Mouse (Mus musculus) left cerebral cortex, adult 18-20 months (tissue): ENCODE measurements around the gene Nfe2l2. TPM values are rescaled to one million over a fixed set of nuclear protein-coding genes. Genes with fewer than 3 reads are reported as not detected.

Source experiments
- DNase-seq, 2 experiments: peaks; one replicate each; pipeline ENCODE4 v3.0.0; 2021 to 2022; ENCODE audit warnings: low spot score in 2 of 2, mixed read lengths in 1 of 2
- total RNA-seq, 2 experiments: library from RNA; stranded (reverse); gene quantifications; 2 replicates each; pipeline ENCODE4 v1.2.3; 2021

Gene Nfe2l2
- total RNA-seq, 2 experiments from 2014 or later = 14.7 TPM

DNA sequence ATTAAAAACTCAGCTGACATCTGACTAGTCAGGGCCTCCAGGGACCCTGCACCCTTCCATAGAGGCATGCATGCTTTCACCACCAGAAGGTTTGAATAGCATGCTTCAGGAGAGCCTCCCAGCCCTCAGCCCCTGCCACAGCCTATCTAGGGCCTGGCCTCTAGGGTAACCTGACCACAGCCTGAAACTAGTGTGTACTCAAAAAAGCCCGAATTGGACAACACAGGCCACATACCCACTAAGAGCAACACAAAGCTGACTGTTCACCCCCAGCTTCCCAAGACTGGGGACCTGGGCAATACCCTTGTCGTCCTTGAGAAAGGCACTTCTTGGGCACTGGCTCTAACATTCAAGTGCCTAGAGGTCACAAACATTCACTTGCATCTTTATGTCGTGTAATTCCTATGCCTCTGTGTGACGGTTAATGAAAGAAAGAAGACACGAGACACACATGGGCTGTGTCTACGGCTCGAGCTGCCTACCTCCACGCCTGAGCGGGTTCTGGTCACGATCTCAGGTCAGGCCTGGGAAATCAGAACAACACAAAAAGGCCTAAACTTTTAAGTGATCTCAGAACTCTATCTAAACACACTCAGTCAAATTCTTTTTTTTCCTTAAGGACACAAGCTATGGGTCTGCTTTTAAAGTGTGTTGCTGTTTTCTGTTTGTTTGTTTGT, 14.8 kb downstream of the Nfe2l2 start:
- no peak for DNase-seq

DNA sequence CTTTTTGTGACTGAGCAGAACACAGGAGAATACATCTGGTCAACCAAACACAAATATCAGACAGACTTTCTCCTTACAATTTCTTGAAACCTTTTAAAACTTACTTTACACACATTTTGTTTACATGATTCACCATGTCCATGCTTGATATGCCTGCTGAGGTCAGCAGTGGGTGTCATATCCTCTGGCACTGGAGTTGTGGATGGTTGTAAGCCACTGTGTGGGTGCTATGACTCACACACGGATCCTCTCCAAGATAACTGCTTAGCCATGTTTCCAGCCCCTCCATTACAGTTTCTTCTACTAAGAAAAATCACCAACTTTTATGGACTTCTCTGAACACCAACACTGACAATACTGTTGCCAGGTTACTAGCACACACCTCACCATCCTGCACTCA, 15.5 kb downstream of the Nfe2l2 start:
- DNase-seq = no peak

DNA sequence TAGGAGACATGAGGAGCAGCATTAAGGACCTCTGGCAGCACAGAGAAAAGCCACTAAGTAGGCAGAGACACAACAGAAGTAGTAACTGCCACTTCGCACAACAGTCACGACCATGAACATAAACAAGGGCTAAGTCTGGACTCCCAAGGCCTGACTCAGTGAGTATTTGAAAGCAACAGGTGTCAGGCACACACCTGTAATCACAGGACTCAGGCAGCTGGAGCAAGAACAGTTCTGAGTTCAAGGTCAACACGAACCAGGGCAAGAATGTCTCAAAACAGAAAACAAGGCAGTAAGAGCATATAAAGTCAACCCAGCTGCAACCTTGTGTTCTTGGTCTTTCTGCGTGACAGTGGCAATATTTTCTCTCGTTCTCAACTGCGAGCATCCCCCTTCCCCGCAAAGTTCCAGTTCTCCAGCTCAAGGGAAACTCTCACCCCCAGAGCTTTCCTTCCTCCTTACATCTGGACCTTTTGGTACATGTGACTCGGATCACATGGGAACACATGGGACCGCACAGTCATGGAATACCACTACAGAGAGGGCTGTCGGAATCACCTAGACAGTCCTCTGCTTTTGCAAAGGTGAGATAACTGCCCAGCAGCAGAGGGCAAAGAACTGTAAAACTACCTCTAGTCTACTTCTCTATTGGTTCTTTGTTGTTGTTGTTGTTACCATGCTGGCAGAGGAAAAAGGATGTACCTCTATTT, 17.2 kb downstream of the Nfe2l2 start:
- no peak for DNase-seq

DNA sequence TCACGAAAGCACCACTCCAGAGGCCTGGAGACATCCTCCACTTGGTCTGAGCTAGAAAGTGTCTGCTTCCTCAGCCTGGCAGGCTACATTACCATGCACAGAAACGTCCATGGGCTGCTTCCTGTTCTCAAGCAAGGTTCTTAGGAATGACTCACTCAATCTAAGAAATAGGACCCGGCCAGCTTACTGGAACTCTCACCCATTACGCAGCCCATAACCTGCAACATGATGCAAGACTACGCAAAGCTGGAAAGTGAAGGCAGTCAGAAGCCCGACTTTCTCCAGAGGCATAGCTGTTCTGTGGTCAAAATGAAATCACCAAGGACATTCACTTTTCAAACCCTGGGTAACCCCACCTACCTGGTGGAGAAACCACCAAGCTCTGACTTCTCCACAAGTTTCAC, 19.0 kb downstream of the Nfe2l2 start:
- no peak for DNase-seq

GRCm38 (mm10) chr2:75684526-75684925, 19.9 kb downstream of the Nfe2l2 start:
- no peak for DNase-seq

DNA sequence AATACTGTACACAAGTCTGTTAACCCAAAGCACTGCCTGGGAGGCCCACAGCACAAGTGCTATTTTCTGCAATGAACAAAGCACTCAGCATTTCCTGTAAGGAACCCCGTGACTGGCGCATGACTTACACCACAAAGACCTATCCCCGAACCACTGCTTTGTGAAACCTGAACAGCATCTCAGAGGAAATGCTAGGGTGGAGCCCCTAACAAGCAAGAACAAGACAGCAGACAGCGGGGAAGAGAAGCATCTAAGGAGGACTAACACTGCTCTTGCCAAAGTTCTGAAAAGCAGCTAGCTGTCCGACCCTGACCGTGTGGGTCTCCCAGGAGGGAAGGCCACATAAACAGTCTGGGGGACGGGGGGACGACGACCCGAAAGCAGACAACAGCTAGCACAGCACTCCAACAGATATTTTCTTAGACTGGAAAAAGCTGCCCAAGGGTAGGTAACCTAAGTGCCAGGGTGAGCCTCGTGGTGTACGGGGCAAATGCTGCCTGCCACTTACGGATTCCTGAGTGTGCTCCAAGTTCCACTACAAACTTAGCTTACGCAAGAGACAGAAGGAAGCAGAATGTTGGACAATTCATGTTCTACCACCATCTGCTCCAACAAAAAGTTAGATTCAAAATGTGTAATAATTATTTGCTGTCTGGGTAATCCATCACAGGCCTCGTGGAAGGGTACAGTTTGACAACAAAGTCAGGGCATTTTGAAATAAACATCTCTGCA, 21.3 kb downstream of the Nfe2l2 start:
- no peak for DNase-seq

DNA sequence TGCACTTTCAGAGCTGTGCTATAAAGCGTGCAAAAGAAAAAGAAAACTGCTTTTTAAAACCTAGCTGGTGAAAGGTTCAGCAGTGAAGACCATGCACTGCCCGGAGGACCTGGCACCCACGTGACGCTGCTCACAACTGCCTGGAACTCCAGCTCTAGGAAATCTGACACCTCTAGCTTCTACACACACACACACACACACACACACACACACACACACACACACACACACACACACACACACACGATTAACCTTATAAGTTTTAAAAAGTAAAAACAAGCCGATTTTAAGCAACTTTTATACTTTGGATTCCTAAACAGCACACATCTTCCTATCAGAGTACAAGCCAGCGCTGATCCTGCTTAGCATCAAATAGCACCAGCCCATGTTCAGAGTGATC, 23.0 kb downstream of the Nfe2l2 start:
- no peak for DNase-seq

DNA sequence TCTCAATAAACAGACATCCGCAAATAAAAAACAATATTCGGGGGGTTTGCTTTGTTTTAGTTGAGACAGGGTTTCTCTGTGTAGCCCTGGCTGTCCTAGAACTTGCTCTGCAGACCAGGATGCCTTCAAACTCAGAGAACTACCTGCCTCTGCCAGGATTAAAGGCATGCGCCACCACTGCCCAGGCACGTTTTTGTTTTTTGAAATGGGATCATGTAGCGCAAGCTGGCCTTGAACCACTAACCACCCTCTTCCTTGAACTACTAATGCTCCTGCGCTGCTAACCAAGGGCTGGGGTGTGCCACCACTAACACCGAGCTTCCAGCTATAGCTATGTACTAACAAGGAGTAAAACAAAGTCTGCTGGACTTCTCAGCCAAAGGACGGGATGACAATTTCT, 24.5 kb downstream of the Nfe2l2 start:
- DNase-seq = no peak

- no peak for DNase-seq
Measured at GRCm38 (mm10) chr2:75676567-75676966, 27.9 kb downstream of the Nfe2l2 start.

DNA sequence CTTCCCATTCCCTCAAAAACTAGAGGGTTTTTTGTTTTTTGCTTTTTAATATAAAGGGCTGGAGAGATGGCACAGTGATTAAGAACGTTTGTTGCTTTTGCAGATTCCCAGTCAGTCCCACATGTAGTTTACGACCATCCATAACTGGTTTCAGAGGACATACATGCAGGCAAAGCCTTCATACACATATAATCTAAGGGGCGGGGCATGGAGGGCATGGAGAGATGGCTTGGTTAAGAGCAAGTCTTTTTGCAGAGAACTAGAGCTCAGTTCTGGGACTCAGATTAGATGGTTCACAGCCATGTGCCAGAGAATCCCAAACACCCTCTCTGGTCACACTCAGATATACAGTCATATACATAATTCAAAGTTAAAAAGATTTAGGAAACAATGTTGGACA, 31.9 kb downstream of the Nfe2l2 start:
- no peak for DNase-seq

DNA sequence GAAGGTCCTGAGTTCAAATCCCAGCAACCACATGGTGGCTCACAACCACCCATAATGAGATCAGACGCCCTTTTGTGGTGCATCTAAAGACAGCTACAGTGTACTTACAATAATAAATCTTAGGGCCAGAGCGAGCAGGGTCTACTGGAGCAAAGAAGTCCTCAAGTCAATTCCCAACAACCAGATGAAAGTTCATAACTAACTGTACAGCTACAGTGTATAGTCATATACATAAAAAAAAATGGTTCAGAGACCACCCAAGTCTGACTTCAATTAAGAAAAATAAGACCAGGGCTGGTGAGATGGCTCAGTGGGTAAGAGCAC, 33.1 kb downstream of the Nfe2l2 start:
- no peak for DNase-seq

GRCm38 (mm10) chr2:75670446-75671336, 33.8 kb downstream of the Nfe2l2 start:
- DNase-seq = no peak

DNA sequence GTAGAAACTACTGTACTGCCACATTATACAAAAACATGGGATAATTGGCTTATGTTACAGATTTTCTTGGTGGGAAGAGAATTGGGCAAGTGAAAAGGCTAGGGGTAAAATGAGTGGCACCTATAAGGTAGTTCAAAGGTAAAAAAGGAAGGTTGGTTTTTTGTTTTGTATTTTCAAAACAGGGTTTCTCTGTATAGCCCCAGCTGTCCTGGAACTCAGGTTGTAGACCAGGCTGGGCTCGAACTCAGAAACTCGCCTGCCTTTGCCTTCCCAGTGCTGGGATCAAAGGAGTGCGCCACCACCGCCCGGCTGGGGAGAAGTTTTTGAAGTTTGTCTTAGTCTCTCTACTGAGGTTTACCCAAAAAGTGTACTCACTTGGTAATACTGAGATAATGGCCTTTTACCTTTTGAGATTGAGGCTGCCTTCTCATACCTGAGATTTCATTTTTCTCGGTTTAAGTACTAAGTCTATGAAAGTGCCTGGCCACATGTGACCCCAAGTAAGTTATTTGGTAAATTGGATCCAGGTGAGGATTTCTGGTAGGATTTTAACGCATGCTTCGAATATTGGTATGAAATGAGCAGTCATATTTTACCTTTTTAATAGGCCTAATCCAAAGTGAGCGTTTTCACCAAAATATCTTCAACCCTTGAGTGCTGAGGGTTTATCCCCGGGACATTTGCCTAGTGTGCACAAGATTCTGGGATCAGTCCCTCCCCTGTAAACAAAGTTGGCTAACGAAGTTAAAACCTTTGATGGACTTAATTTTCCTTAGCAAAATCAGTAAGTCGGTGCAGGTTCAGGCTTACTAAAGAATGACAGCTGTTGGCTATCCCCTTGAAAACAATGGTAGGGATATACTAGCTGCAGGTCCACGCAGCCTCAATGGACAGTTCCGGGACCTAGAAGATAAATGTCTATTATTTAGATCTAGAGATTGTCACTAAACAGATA, 34.7 kb downstream of the Nfe2l2 start:
- no peak for DNase-seq

DNA sequence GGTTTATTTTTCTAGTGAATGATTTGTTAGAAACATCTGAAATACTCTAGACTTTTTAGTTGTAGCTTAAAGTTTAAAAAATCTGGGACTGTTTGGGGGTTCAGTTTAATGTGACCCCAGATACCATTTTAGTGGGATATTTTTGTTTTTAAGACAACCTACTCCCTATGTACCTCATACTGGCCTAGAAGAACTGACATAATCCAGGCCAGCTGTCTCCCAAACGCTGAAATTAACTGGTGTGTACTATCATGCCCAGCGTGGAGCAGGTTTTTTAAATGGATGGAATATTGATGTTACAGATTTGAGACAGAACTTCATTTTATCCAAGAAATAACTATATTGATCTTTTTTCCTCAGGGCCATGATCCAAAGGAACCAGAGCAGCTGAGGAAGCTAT, 43.3 kb downstream of the Nfe2l2 start:
- no peak for DNase-seq

GRCm38 (mm10) chr2:75660255-75660948, 44.0 kb downstream of the Nfe2l2 start:
- DNase-seq = no peak

GRCm38 (mm10) chr2:75659629-75659960, 44.8 kb downstream of the Nfe2l2 start:
- peak; percentile 93 to 94 for DNase-seq

DNA sequence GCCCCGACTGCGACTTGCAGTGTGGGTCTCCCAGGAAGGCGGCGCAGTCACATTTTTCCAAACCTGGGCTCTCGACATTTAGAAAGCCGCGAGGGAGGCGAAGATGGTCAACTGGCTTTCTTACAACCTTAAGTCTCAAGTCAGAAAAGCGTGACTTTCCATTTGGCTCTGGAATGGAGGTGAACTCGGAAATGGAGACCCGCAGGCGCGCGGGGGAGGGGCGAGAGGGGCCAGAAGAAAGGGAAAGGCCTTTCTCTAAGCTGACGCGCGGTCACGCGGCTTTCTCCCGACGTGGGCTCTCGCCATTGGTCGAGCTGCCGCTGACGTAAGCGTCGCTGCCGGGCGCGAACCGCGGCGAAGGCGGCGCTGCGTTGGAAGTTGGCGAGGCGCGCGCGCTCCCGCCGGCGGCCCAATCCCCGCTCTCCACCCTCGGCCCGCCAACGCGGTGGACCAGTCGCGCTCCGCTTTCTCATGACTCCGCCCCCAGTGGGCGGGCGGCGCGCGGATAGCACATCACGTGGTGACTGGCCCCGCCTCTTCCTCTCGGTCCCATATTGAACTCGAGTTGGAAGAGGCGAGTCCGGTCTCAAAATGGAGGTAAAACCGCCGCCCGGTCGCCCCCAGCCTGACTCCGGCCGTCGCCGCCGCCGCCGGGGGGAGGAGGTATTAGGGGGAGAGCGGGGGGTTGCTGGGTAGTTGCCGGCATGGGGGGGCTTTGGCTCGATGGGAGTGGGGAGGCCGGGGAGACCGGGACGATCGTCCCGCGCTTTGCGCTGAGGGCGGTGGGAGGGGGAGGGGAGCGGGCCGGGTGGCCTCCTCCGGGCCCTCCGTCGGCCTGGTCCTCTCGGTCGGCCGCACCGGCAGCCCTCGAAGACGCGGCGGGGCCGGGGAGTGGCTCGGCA, 45.5 kb downstream of the Nfe2l2 start, which contains the start of gene Hnrnpa3:
Gene Hnrnpa3, plus strand, starts transcription at position 535 of the 902 bp plus-strand sequence.
- DNase-seq = peak; percentile 99 to 100

- DNase-seq = no peak
Measured at GRCm38 (mm10) chr2:75657907-75658691, 46.3 kb downstream of the Nfe2l2 start.
